Mouse (Mus musculus) E14TG2a.4 (cell line): ENCODE measurements around the gene Ralb.

Experiments
- H3K27me3 ChIP-seq: 2 replicates; pipeline ENCODE4 v1.6.1; 2014; ENCODE audit warnings: low read length, control low read depth; ENCODE audit not compliant: insufficient read depth
- H3K36me3 ChIP-seq: 2 replicates; pipeline ENCODE4 v1.6.1; 2014; ENCODE audit warnings: low read length, control low read depth; ENCODE audit not compliant: insufficient read depth
- H3K4me1 ChIP-seq: replicated peaks from 2 replicates; pipeline ENCODE4 v1.6.1; 2014; ENCODE audit warnings: low read depth, low read length, control low read depth
- H3K4me3 ChIP-seq: replicated peaks from 2 replicates; pipeline ENCODE4 v1.5.1; 2014; ENCODE audit warnings: mild to moderate bottlenecking, low read length
- H3K9me3 ChIP-seq: 2 replicates; pipeline ENCODE4 v1.6.1; 2014; ENCODE audit warnings: low read length, control low read depth
- CTCF ChIP-seq: conservative IDR thresholded peaks from 2 replicates; pipeline ENCODE4 v1.5.1; 2014; ENCODE audit warnings: low read length
- NANOG ChIP-seq: IDR thresholded peaks from 2 replicates; pipeline ENCODE4 v1.6.1; 2014; ENCODE audit warnings: borderline replicate concordance, low read length, mixed read lengths
- POU5F1 ChIP-seq: IDR thresholded peaks from 2 replicates; pipeline ENCODE4 v1.6.1; 2014; ENCODE audit warnings: low read length, borderline replicate concordance

Ralb gene

DNA sequence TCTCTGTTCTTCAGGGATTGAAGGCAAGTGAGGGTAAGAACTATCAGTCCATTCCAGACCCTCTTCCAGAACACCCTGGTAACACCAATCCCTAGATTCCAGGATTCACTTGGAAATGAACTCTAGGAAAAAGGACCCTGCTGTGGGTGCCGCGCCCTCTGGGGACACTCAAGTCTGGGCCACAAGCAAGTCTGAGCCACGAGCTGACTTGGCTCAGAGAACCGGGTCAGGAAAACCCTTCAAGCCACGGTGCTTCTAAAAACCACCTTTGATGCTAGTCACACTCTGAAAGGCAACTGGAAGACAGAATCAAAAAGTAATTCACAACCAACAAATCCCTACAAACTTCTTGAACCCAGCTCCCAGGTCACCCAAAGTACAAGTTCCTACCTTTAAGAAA, 786 bp downstream of the Ralb start:
- Histone ChIP-seq H3K36me3 (no peaks in the 10 kb centered on the region), H3K4me1 (peaks cover 63% of the 10 kb centered on the region), H3K4me3 (peak overlapping the region; percentile 94), H3K27me3 (peaks cover 26% of the 10 kb centered on the region), H3K9me3 (peaks cover 9% of the 10 kb centered on the region)
- TF ChIP-seq NANOG (no peak), CTCF (no peak), POU5F1 (no peak)

- peaks cover 22% of the 10 kb centered on the region for H3K27me3 ChIP-seq
- H3K36me3 ChIP-seq: no peaks in the 10 kb centered on the region
- peaks cover 63% of the 10 kb centered on the region for H3K4me1 ChIP-seq
- H3K4me3 ChIP-seq: peak overlapping the region; percentile 94
- TF ChIP-seq NANOG (no peak), POU5F1 (no peak), CTCF (no peak)
- peaks cover 9% of the 10 kb centered on the region for H3K9me3 ChIP-seq
Measured at GRCm38 (mm10) chr1:119503181-119503580, 1.4 kb downstream of the Ralb start.

- H3K9me3 ChIP-seq: peaks cover 9% of the 10 kb centered on the region
- no peak overlapping the region for H3K4me3 ChIP-seq
- no peaks in the 10 kb centered on the region for H3K36me3 ChIP-seq
- no peak for TF ChIP-seq CTCF
- H3K4me1 ChIP-seq: peaks cover 66% of the 10 kb centered on the region
- peaks cover 18% of the 10 kb centered on the region for H3K27me3 ChIP-seq
Measured at GRCm38 (mm10) chr1:119502729-119503128, 1.9 kb downstream of the Ralb start.

- H3K27me3 ChIP-seq: peaks cover 10% of the 10 kb centered on the region
- TF ChIP-seq CTCF (no peak), NANOG (no peak), POU5F1 (no peak)
- H3K4me3 ChIP-seq: no peak overlapping the region
- H3K36me3 ChIP-seq: no peaks in the 10 kb centered on the region
- peaks cover under 1% of the 10 kb centered on the region for H3K9me3 ChIP-seq
- peaks cover 75% of the 10 kb centered on the region for H3K4me1 ChIP-seq
Measured at GRCm38 (mm10) chr1:119501881-119502280, 2.7 kb downstream of the Ralb start.

- H3K4me1 ChIP-seq: peaks cover 88% of the 10 kb centered on the region
- no peak for TF ChIP-seq POU5F1
- no peak for TF ChIP-seq NANOG
- no peak for TF ChIP-seq CTCF
- no peaks in the 10 kb centered on the region for H3K27me3 ChIP-seq
- H3K36me3 ChIP-seq: no peaks in the 10 kb centered on the region
- H3K4me3 ChIP-seq: peak overlapping the region; percentile 56; the same call in 1 of the 2 replicates
- H3K9me3 ChIP-seq: no peaks in the 10 kb centered on the region
Measured at GRCm38 (mm10) chr1:119499456-119499855, 5.1 kb downstream of the Ralb start.

DNA sequence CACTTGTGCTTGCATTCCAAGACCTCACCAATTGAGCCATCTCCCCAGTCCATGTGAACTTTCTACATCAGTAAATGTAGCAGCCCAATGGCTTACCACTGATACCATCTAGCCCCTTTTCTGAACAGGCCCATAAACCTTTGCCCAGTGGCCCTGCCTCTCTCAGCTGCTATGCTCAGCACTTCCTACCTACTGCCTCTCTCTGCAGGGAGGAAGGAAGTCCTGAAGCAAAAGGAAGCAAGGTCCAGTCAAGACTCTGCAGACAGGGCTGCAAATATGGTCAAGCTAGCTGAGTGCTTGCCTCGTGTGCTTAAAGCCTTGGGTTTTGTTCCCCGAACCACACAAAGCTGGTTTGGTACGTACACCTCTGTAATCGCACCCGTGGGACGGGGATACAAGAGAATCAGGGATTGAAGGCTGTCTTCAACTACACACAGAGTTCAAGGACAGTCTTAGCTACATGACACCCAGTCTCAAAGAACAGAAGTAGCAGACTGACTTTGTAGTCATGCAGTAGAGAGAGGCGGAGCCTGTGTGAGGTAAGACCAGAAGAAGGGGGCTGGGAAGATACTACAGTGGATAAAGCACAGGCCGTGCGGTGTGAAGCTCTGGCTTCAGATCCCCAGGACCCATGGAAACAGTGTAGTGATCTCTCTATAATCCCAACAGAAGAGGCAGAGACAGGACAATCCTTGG, 5.9 kb downstream of the Ralb start:
- H3K36me3 ChIP-seq: no peaks in the 10 kb centered on the region
- H3K4me3 ChIP-seq: peak overlapping the region; percentile 56
- TF ChIP-seq POU5F1: no peak
- no peak for TF ChIP-seq CTCF
- TF ChIP-seq NANOG: no peak
- no peaks in the 10 kb centered on the region for H3K9me3 ChIP-seq
- no peaks in the 10 kb centered on the region for H3K27me3 ChIP-seq
- H3K4me1 ChIP-seq: peaks cover 88% of the 10 kb centered on the region

DNA sequence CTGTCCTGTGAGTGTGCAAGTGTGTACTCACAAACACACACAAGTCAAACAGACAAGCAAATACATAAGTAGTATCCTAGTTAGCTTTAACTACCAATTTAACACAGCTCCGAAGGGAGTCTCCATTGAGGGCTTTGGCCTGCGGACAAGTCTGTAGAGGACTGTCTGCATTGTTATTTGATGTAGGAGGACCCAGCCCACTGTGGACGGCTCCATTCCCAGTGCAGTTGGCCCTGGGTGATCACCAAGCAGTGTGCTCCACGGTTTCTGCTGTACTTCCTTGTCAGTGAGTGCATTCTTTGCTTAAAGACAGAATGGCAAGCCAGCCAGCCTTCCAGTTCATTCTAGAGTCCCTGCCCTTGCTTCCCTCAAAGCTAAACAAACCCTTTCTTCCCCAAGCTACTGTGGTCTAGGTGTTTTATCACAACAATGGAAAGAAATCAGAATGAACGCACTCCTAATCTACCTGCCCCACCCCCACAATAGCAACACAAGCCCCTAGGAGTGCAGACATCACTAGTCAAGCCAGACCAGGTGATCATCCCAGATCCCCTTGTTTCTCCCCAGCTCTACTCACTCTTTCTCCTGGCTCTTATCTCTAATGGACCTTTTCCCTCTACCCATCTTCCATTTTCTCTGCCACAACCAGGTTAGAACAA, 7.1 kb downstream of the Ralb start:
- TF ChIP-seq NANOG: peak; percentile 85
- no peak for TF ChIP-seq CTCF
- no peak for TF ChIP-seq POU5F1
- Histone ChIP-seq H3K4me1 (peaks cover 88% of the 10 kb centered on the region), H3K4me3 (peak overlapping the region; percentile 56), H3K9me3 (no peaks in the 10 kb centered on the region), H3K36me3 (no peaks in the 10 kb centered on the region), H3K27me3 (no peaks in the 10 kb centered on the region)

- Histone ChIP-seq H3K27me3 (no peaks in the 10 kb centered on the region), H3K36me3 (no peaks in the 10 kb centered on the region), H3K4me3 (no peak overlapping the region), H3K4me1 (peaks cover 85% of the 10 kb centered on the region), H3K9me3 (no peaks in the 10 kb centered on the region)
- no peak for TF ChIP-seq POU5F1
- no peak for TF ChIP-seq NANOG
- no peak for TF ChIP-seq CTCF
Measured at GRCm38 (mm10) chr1:119495396-119495775, 9.2 kb downstream of the Ralb start.
